Mouse (Mus musculus) MEL-GATA-1-ER (cell line): Measurements from ENCODE around the gene Hoxa13.

ENCODE experiments used
- DNase-seq: peaks from one replicate; pipeline ENCODE4 v3.0.0-alpha.2; 2012; ENCODE audit warnings: low read depth; ENCODE audit errors: extremely low read depth

Hoxa13 gene

GRCm38 (mm10) chr6:52237346-52238154 is 23.1 kb downstream of the Hoxa13 start:
- no peak for DNase-seq

GRCm38 (mm10) chr6:52236806-52237205 is 23.9 kb downstream of the Hoxa13 start:
- no peak for DNase-seq

GRCm38 (mm10) chr6:52235866-52236265 is 24.8 kb downstream of the Hoxa13 start:
- DNase-seq, result no peak

GRCm38 (mm10) chr6:52235267-52235666 is 25.4 kb downstream of the Hoxa13 start:
- no peak for DNase-seq

- DNase-seq, result no peak
Observed at GRCm38 (mm10) chr6:52234428-52235140, 26.1 kb downstream of the Hoxa13 start.

GRCm38 (mm10) chr6:52233546-52234427 is 26.9 kb downstream of the Hoxa13 start:
- no peak for DNase-seq

GRCm38 (mm10) chr6:52232984-52233545 is 27.6 kb downstream of the Hoxa13 start:
- DNase-seq, result no peak

- DNase-seq, result no peak
Observed at GRCm38 (mm10) chr6:52232568-52232965, 28.1 kb downstream of the Hoxa13 start.

GRCm38 (mm10) chr6:52231885-52232567 is 28.7 kb downstream of the Hoxa13 start:
- DNase-seq, result no peak

GRCm38 (mm10) chr6:52230516-52231165 is 30.0 kb downstream of the Hoxa13 start, which contains the start of gene Hoxa9:
Gene Hoxa9, minus strand, starts transcription at chr6:52231089.
- DNase-seq, result no peak

GRCm38 (mm10) chr6:52229558-52230416 is 30.9 kb downstream of the Hoxa13 start:
- no peak for DNase-seq

- no peak for DNase-seq
Observed at GRCm38 (mm10) chr6:52228475-52229465, 31.9 kb downstream of the Hoxa13 start.

- no peak for DNase-seq
Observed at GRCm38 (mm10) chr6:52227470-52228222, 33.0 kb downstream of the Hoxa13 start.

GRCm38 (mm10) chr6:52226569-52227257 is 34.0 kb downstream of the Hoxa13 start:
- no peak for DNase-seq

GRCm38 (mm10) chr6:52225612-52226568 is 34.8 kb downstream of the Hoxa13 start:
- no peak for DNase-seq
